Comparison of ENCODE assay signal across 8 mouse cellular contexts in the genomic region with DNA sequence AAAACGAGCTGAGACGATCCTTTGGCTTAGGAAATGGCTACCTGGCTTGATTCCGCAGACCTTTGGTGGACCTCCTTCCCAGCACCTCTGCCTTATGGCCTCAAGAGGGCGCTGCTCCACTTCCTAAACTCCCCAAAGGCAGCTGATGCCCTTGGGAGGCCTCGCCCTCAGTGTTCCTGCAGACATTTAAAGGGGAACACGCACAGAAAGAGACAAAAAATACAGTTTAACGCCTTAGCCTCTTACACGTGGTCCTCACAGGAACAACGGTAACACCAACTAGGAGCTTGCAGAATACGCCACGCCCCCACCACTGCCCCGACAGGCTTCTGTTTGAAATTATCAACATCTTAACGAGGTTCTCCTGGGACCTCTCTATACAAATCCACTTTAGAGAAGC.
DNase-seq lines count a peak whose midpoint lies in the region; ATAC-seq lines count a peak whose summit lies in the region.

No protein-coding gene starts in this region.

- peaks cover 23% of the 10 kb centered on the region for H3K4me1 ChIP-seq in hindbrain, embryonic 13.5 days (replicated peaks)

- no peak overlapping the region for H3K27ac ChIP-seq in hindbrain, embryonic 13.5 days

- 0 out of 2 replicates have a peak, but pooled peaks cover 11% of the 10 kb centered on the region for H3K27me3 ChIP-seq in hindbrain, embryonic 13.5 days

- H3K36me3 ChIP-seq in hindbrain, embryonic 13.5 days, result no peaks in the 10 kb centered on the region

- H3K4me2 ChIP-seq in hindbrain, embryonic 13.5 days, result peak overlapping the region; percentile 47

- peak; percentile 58 for ATAC-seq in hindbrain, embryonic 13.5 days (ENCODE audit: low FRiP score)

- H3K4me3 ChIP-seq in hindbrain, embryonic 13.5 days, result no peak overlapping the region

- no peak overlapping the region for H3K9ac ChIP-seq in hindbrain, embryonic 13.5 days

- WGBS in hindbrain, embryonic 13.5 days, result 10% methylated on average over 13 of the region's 13 CpGs

- peaks cover 3% of the 10 kb centered on the region; the same call in 1 of the 2 replicates for H3K9me3 ChIP-seq in hindbrain, embryonic 13.5 days

- peak; percentile 84 for DNase-seq in Muller cell, postnatal 12 days (ENCODE audit: inconsistent ontology term)
- DNase-seq in cerebellum, adult 9-10 months, result peak; percentile 64
- DNase-seq in frontal cortex, postnatal 14 days (ENCODE audit: low spot score in 2 of 2), result peak; percentile 69 to 74
- DNase-seq in layer of hippocampus, postnatal 36 days, result peak; percentile 72 to 78
- peak; percentile 94 for DNase-seq in lung, postnatal 25 days (ENCODE audit: low spot score)
- peak; percentile 32 for DNase-seq in retina, adult 2 months (ENCODE audit: low read depth, low spot score)
- peak; percentile 71 for DNase-seq in thymus, postnatal 25 days

Comparison
In these comparisons a context has a peak if more than half of its experiments do, and no peak if none do; other contexts are left out.
1. DNase-seq: peak in every context shown above with its lines; median percentile 94 in lung, postnatal 25 days; 84 in Muller cell, postnatal 12 days; 75 in layer of hippocampus, postnatal 36 days; 72 in frontal cortex, postnatal 14 days; 71 in thymus, postnatal 25 days; 64 in cerebellum, adult 9-10 months; 32 in retina, adult 2 months.